Mouse (Mus musculus) thymus, adult 2 months (tissue): ENCODE measurements around the gene Taf11.

Experiments
- CTCF ChIP-seq: fragments of 200-500 bp; IDR thresholded peaks from 2 replicates; pipeline ENCODE4 v1.5.1; 2012; ENCODE audit warnings: mild to moderate bottlenecking, control low read depth, low read length, moderate library complexity, borderline replicate concordance; ENCODE audit not compliant: control insufficient read depth, poor library complexity, insufficient read depth; ENCODE audit errors: extremely low read depth
- POLR2A ChIP-seq: fragments of 200-500 bp; IDR thresholded peaks from 2 replicates; pipeline ENCODE4 v1.6.1; 2012; ENCODE audit warnings: mild to moderate bottlenecking, low read length, control low read depth, moderate library complexity; ENCODE audit not compliant: control insufficient read depth, poor library complexity, insufficient read depth; ENCODE audit errors: extremely low read depth

- TF ChIP-seq POLR2A (no peak), CTCF (no peak)
Measured at GRCm38 (mm10) chr17:27883129-27883528, 26.5 kb downstream of the Taf11 start.
